Mouse (Mus musculus) hindbrain, embryonic 16.5 days (tissue): Measurements from ENCODE around the gene Flg. TPM values are rescaled to one million over a fixed set of nuclear protein-coding genes. Genes with fewer than 3 reads are reported as not detected.

Source experiments
- ATAC-seq: fragments of 200-750 bp; cut with Nextera tagmentation; 2 replicates; pipeline ENCODE4 v1.8.0; 2017; ENCODE audit warnings: moderate TSS enrichment, moderate library complexity
- H3K27ac ChIP-seq: fragments of 300-500 bp; sonication (generic); 2 replicates; pipeline ENCODE4 v1.5.1; 2014; ENCODE audit warnings: low read depth, mild to moderate bottlenecking, control low read depth, low read length, moderate library complexity
- H3K27me3 ChIP-seq: fragments of 300-500 bp; sonication (generic); replicated peaks from 2 replicates; pipeline ENCODE4 v1.6.1; 2014; ENCODE audit warnings: low read length; ENCODE audit not compliant: control insufficient read depth, insufficient read depth
- H3K36me3 ChIP-seq: fragments of 300-500 bp; sonication (generic); 2 replicates; pipeline ENCODE4 v1.6.1; 2014; ENCODE audit warnings: mild to moderate bottlenecking, low read length, moderate library complexity, mixed read lengths; ENCODE audit not compliant: control insufficient read depth, insufficient read depth
- H3K4me1 ChIP-seq: fragments of 300-500 bp; sonication (generic); 2 replicates; pipeline ENCODE4 v1.6.1; 2014; ENCODE audit warnings: low read depth, low read length; ENCODE audit not compliant: control insufficient read depth, insufficient read depth
- H3K4me2 ChIP-seq: fragments of 300-500 bp; sonication (generic); 2 replicates; pipeline ENCODE4 v1.6.1; 2014; ENCODE audit warnings: mild to moderate bottlenecking, low read length, control low read depth, moderate library complexity
- H3K4me3 ChIP-seq: fragments of 300-500 bp; sonication (generic); 2 replicates; pipeline ENCODE4 v1.5.1; 2014; ENCODE audit warnings: mild to moderate bottlenecking, low read length, control low read depth, moderate library complexity
- H3K9ac ChIP-seq: fragments of 300-500 bp; sonication (generic); 2 replicates; pipeline ENCODE4 v1.6.1; 2014; ENCODE audit warnings: low read depth, mild to moderate bottlenecking, control low read depth, low read length, moderate library complexity
- H3K9me3 ChIP-seq: fragments of 300-500 bp; sonication (generic); 2 replicates; pipeline ENCODE4 v1.6.1; 2014; ENCODE audit warnings: mild to moderate bottlenecking, low read length, moderate library complexity; ENCODE audit not compliant: control insufficient read depth
- WGBS: fragments of 180-500 bp; shearing (Covaris S2); extraction: QIAGEN DNeasy Blood & Tissue Kit; methylation state at CpG from one replicate; pipeline ENCODE4 v1.1.7; 2014; 5-methylcytosine and 5-hydroxymethylcytosine counted together
- polyA plus RNA-seq: library from polyadenylated mRNA; unstranded; fragments of >200 nt; fragmentation: Nextera tagmentation; extraction: Ambion mirVana; gene quantifications from 2 replicates; pipeline ENCODE4 v1.2.1, GENCODE M21; 2015

The Flg gene
- not detected in 2 replicates for polyA plus RNA-seq

- Histone ChIP-seq H3K36me3 (no peaks in the 10 kb centered on the region), H3K4me1 (no peaks in the 10 kb centered on the region), H3K27ac (no peak within 1 kb of the TSS), H3K9ac (no peak within 1 kb of the TSS), H3K9me3 (no peaks in the 10 kb centered on the region), H3K4me2 (no peak within 1 kb of the TSS), H3K27me3 (no peaks in the 10 kb centered on the region), H3K4me3 (no peak within 1 kb of the TSS)
- WGBS, result 88% methylated on average over 2 of the region's 2 CpGs
- no peak for ATAC-seq
Measured at GRCm38 (mm10) chr3:93273223-93273622, at the start of gene Flg. Gene Flg, plus strand, starts transcription at chr3:93273523.

GRCm38 (mm10) chr3:93297542-93297941 lies 24.2 kb downstream of the Flg start:
- no peaks in the 10 kb centered on the region for H3K36me3 ChIP-seq
- H3K4me3 ChIP-seq, result no peak overlapping the region
- H3K4me1 ChIP-seq, result no peaks in the 10 kb centered on the region
- 85% methylated on average over 2 of the region's 2 CpGs for WGBS
- no peak overlapping the region for H3K9ac ChIP-seq
- no peaks in the 10 kb centered on the region for H3K9me3 ChIP-seq
- H3K27me3 ChIP-seq, result no peaks in the 10 kb centered on the region
- H3K27ac ChIP-seq, result no peak overlapping the region
- H3K4me2 ChIP-seq, result no peak overlapping the region
- no peak for ATAC-seq

- no peak for ATAC-seq
- H3K27ac ChIP-seq, result no peak overlapping the region
- no peak overlapping the region for H3K4me2 ChIP-seq
- no peaks in the 10 kb centered on the region for H3K4me1 ChIP-seq
- WGBS, result 85% methylated on average over 6 of the region's 6 CpGs
- no peak overlapping the region for H3K9ac ChIP-seq
- 0 out of 2 replicates have a peak, but pooled peaks cover 2% of the 10 kb centered on the region for H3K9me3 ChIP-seq
- no peaks in the 10 kb centered on the region for H3K36me3 ChIP-seq
- H3K4me3 ChIP-seq, result no peak overlapping the region
- H3K27me3 ChIP-seq, result no peaks in the 10 kb centered on the region
Measured at GRCm38 (mm10) chr3:93299832-93300231, 26.5 kb downstream of the Flg start.

- H3K27me3 ChIP-seq, result no peaks in the 10 kb centered on the region
- H3K27ac ChIP-seq, result no peak overlapping the region
- no peak overlapping the region for H3K4me3 ChIP-seq
- no peak overlapping the region for H3K4me2 ChIP-seq
- H3K9me3 ChIP-seq, result 0 out of 2 replicates have a peak, but pooled peaks cover 2% of the 10 kb centered on the region
- 83% methylated on average over 3 of the region's 3 CpGs for WGBS
- no peak overlapping the region for H3K9ac ChIP-seq
- no peaks in the 10 kb centered on the region for H3K36me3 ChIP-seq
- ATAC-seq, result no peak
- no peaks in the 10 kb centered on the region for H3K4me1 ChIP-seq
Measured at GRCm38 (mm10) chr3:93301896-93302295, 28.6 kb downstream of the Flg start.

GRCm38 (mm10) chr3:93306142-93306541 lies 32.8 kb downstream of the Flg start:
- ATAC-seq, result no peak
- Histone ChIP-seq H3K36me3 (no peaks in the 10 kb centered on the region), H3K4me3 (no peak overlapping the region), H3K9me3 (0 out of 2 replicates have a peak, but pooled peaks cover 2% of the 10 kb centered on the region), H3K27ac (no peak overlapping the region), H3K9ac (no peak overlapping the region), H3K4me2 (no peak overlapping the region), H3K4me1 (no peaks in the 10 kb centered on the region), H3K27me3 (no peaks in the 10 kb centered on the region)
- WGBS, result 84% methylated on average over 2 of the region's 2 CpGs

GRCm38 (mm10) chr3:93311371-93311770 lies 38.0 kb downstream of the Flg start:
- no peak for ATAC-seq
- no peaks in the 10 kb centered on the region for H3K9me3 ChIP-seq
- no peak overlapping the region for H3K4me2 ChIP-seq
- WGBS, result 79% methylated on average over 3 of the region's 3 CpGs
- no peak overlapping the region for H3K4me3 ChIP-seq
- H3K27me3 ChIP-seq, result no peaks in the 10 kb centered on the region
- H3K9ac ChIP-seq, result no peak overlapping the region
- no peaks in the 10 kb centered on the region for H3K4me1 ChIP-seq
- H3K36me3 ChIP-seq, result no peaks in the 10 kb centered on the region
- no peak overlapping the region for H3K27ac ChIP-seq

- H3K4me2 ChIP-seq, result no peak overlapping the region
- ATAC-seq, result no peak
- no peaks in the 10 kb centered on the region for H3K36me3 ChIP-seq
- H3K27ac ChIP-seq, result no peak overlapping the region
- WGBS, result 94% methylated on average over 1 of the region's 1 CpGs
- no peak overlapping the region for H3K4me3 ChIP-seq
- H3K9ac ChIP-seq, result no peak overlapping the region
- H3K4me1 ChIP-seq, result no peaks in the 10 kb centered on the region
- no peaks in the 10 kb centered on the region for H3K27me3 ChIP-seq
- H3K9me3 ChIP-seq, result no peaks in the 10 kb centered on the region
Measured at GRCm38 (mm10) chr3:93314388-93314787, 41.1 kb downstream of the Flg start.

GRCm38 (mm10) chr3:93319449-93319848 lies 46.1 kb downstream of the Flg start, which contains the start of gene Hrnr:
Gene Hrnr, plus strand, starts transcription at chr3:93319749.
- no peak within 1 kb of the TSS for H3K9ac ChIP-seq
- WGBS, result 83% methylated on average over 2 of the region's 2 CpGs
- no peaks in the 10 kb centered on the region for H3K9me3 ChIP-seq
- H3K4me2 ChIP-seq, result no peak within 1 kb of the TSS
- H3K4me3 ChIP-seq, result no peak within 1 kb of the TSS
- H3K4me1 ChIP-seq, result no peaks in the 10 kb centered on the region
- ATAC-seq, result no peak
- no peaks in the 10 kb centered on the region for H3K27me3 ChIP-seq
- H3K27ac ChIP-seq, result no peak within 1 kb of the TSS
- no peaks in the 10 kb centered on the region for H3K36me3 ChIP-seq

- Histone ChIP-seq H3K9ac (no peak overlapping the region), H3K9me3 (no peaks in the 10 kb centered on the region), H3K4me1 (no peaks in the 10 kb centered on the region), H3K4me2 (no peak overlapping the region), H3K27me3 (no peaks in the 10 kb centered on the region), H3K4me3 (no peak overlapping the region), H3K36me3 (no peaks in the 10 kb centered on the region), H3K27ac (no peak overlapping the region)
- ATAC-seq, result no peak
Measured at GRCm38 (mm10) chr3:93337749-93338148, 64.4 kb downstream of the Flg start.

GRCm38 (mm10) chr3:93340021-93340420 lies 66.7 kb downstream of the Flg start:
- Histone ChIP-seq H3K4me3 (no peak overlapping the region), H3K27ac (no peak overlapping the region), H3K9ac (no peak overlapping the region), H3K4me1 (no peaks in the 10 kb centered on the region), H3K27me3 (no peaks in the 10 kb centered on the region), H3K36me3 (no peaks in the 10 kb centered on the region), H3K4me2 (no peak overlapping the region), H3K9me3 (no peaks in the 10 kb centered on the region)
- no peak for ATAC-seq
- WGBS, result 94% methylated on average over 4 of the region's 4 CpGs
